Mouse (Mus musculus) spleen, adult 2 months (tissue): ENCODE results near the gene Tbck.

Source experiments
- CTCF ChIP-seq: fragments of 200-500 bp; IDR thresholded peaks from 2 replicates; pipeline ENCODE4 v1.5.1; 2011; ENCODE audit warnings: mild to moderate bottlenecking, inconsistent platforms; ENCODE audit not compliant: insufficient read depth, insufficient read length, insufficient replicate concordance; ENCODE audit errors: extremely low read depth
- POLR2A ChIP-seq: fragments of 200-500 bp; IDR thresholded peaks from 2 replicates; pipeline ENCODE4 v1.6.1; 2011; ENCODE audit warnings: low read depth, low read length, inconsistent platforms

DNA sequence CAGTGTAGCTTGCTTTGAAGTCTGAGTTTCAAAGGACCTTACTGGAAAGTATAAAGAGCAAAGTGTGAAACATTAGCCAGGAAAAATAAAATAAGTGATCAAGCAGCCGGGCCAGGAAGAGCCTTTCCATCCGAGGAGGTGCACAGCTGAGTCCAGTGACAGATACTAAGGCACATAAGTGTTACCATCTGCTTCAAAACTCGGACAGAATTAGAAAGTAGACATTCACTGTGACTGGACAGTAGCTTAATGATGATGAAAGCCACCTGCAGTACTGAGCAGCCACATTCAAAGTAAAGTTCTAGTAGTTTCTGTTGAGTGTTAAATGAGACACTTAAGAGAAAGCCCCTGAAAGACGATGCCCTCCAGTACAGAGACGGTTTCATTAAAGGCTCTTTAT lies 30.0 kb downstream of the Tbck start:
- TF ChIP-seq CTCF, result no peak
- no peak for TF ChIP-seq POLR2A
